Mouse (Mus musculus) thymus, adult 2 months (tissue): ENCODE measurements at regions not wholly inside any gene's neighbourhood (a gene's known extent, or its start where the extent isn't known, plus 50 kb on each side); places are given as distances from the start of the nearest gene placed in this dataset.

Experiments
- DNase-seq: peaks from one replicate; pipeline ENCODE4 v3.0.0; 2021
- H3K27ac ChIP-seq: fragments of 200-500 bp; 2 replicates; pipeline ENCODE4 v1.5.1; 2012; ENCODE audit warnings: low read length, control low read depth; ENCODE audit not compliant: control insufficient read depth, insufficient read depth
- H3K27me3 ChIP-seq: fragments of 200-500 bp; 2 replicates; pipeline ENCODE4 v1.6.1; 2012; ENCODE audit warnings: mild to moderate bottlenecking, low read length, moderate library complexity, mixed read lengths; ENCODE audit not compliant: control insufficient read depth, insufficient read depth
- H3K36me3 ChIP-seq: fragments of 200-500 bp; 2 replicates; pipeline ENCODE4 v1.6.1; 2012; ENCODE audit warnings: mild to moderate bottlenecking, low read length, moderate library complexity; ENCODE audit not compliant: control insufficient read depth, insufficient read depth
- H3K4me1 ChIP-seq: fragments of 200-500 bp; replicated peaks from 2 replicates; pipeline ENCODE4 v1.6.1; 2012; ENCODE audit warnings: low read length; ENCODE audit not compliant: control insufficient read depth, insufficient read depth
- H3K4me3 ChIP-seq: fragments of 200-500 bp; 2 replicates; pipeline ENCODE4 v1.5.1; 2012; ENCODE audit warnings: mild to moderate bottlenecking, low read length, control low read depth, moderate library complexity; ENCODE audit not compliant: control insufficient read depth, insufficient read depth
- CTCF ChIP-seq: fragments of 200-500 bp; IDR thresholded peaks from 2 replicates; pipeline ENCODE4 v1.5.1; 2012; ENCODE audit warnings: mild to moderate bottlenecking, control low read depth, low read length, moderate library complexity, borderline replicate concordance; ENCODE audit not compliant: control insufficient read depth, poor library complexity, insufficient read depth; ENCODE audit errors: extremely low read depth
- POLR2A ChIP-seq: fragments of 200-500 bp; IDR thresholded peaks from 2 replicates; pipeline ENCODE4 v1.6.1; 2012; ENCODE audit warnings: mild to moderate bottlenecking, low read length, control low read depth, moderate library complexity; ENCODE audit not compliant: control insufficient read depth, poor library complexity, insufficient read depth; ENCODE audit errors: extremely low read depth
- WGBS: fragments of 180-500 bp; shearing (Covaris S2); methylation state at CpG from one replicate; pipeline ENCODE4 v1.1.7; 2018; 5-methylcytosine and 5-hydroxymethylcytosine counted together

DNA sequence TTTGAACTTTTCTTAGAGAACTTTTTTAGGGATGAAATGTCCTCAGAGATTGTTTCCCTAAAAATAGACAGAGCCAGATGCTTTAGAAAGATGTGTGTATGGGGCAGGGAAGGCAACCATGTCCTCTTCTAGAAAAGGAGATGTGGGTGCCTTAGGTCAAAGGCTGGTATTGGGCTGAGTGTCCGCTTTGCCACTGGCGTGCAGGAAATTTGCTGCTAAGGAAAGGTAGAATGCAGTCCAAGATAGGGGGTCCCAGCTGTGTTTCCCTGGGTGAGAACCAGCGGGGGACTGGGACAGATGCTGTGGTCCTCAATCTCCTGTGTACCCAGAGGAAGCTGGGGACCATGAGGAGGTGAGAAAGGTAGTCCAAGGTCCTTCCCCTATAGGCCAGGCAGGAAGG, 291.0 kb downstream of the Pdcd6ip start:
- 90% methylated on average over 3 of the region's 3 CpGs for WGBS
- DNase-seq: no peak
- H3K27ac ChIP-seq: no peak overlapping the region
- H3K4me1 ChIP-seq: no peaks in the 10 kb centered on the region
- H3K36me3 ChIP-seq: no peaks in the 10 kb centered on the region
- H3K4me3 ChIP-seq: no peak overlapping the region
- H3K27me3 ChIP-seq: no peaks in the 10 kb centered on the region
- TF ChIP-seq POLR2A: no peak
- no peak for TF ChIP-seq CTCF

GRCm38 (mm10) chr9:113415511-113415931, 292.5 kb downstream of the Pdcd6ip start:
- 65% methylated on average over 5 of the region's 5 CpGs for WGBS
- no peaks in the 10 kb centered on the region for H3K27me3 ChIP-seq

GRCm38 (mm10) chr9:113414690-113415089, 293.4 kb downstream of the Pdcd6ip start:
- Histone ChIP-seq H3K4me3 (no peak overlapping the region), H3K27ac (no peak overlapping the region), H3K27me3 (no peaks in the 10 kb centered on the region), H3K36me3 (no peaks in the 10 kb centered on the region), H3K4me1 (no peaks in the 10 kb centered on the region)
- TF ChIP-seq CTCF: no peak
- no peak for DNase-seq
- 72% methylated on average over 1 of the region's 1 CpGs for WGBS

More at GRCm38 (mm10) chr9:113415511-113415931, 292.5 kb downstream of the Pdcd6ip start:
- Histone ChIP-seq H3K4me1 (no peaks in the 10 kb centered on the region), H3K27ac (no peak overlapping the region), H3K4me3 (no peak overlapping the region), H3K36me3 (no peaks in the 10 kb centered on the region)
- DNase-seq: no peak
- no peak for TF ChIP-seq POLR2A
- TF ChIP-seq CTCF: no peak

- 90% methylated on average over 3 of the region's 3 CpGs for WGBS
- H3K36me3 ChIP-seq: no peaks in the 10 kb centered on the region
- H3K4me3 ChIP-seq: no peak overlapping the region
- H3K27ac ChIP-seq: no peak overlapping the region
- no peak for TF ChIP-seq POLR2A
- TF ChIP-seq CTCF: no peak
- no peak for DNase-seq
- H3K4me1 ChIP-seq: no peaks in the 10 kb centered on the region
- no peaks in the 10 kb centered on the region for H3K27me3 ChIP-seq
Measured at GRCm38 (mm10) chr9:113413851-113414250, 294.2 kb downstream of the Pdcd6ip start.

GRCm38 (mm10) chr9:113411638-113412037, 296.4 kb downstream of the Pdcd6ip start:
- WGBS: 92% methylated on average over 4 of the region's 4 CpGs
- H3K4me1 ChIP-seq: no peaks in the 10 kb centered on the region

GRCm38 (mm10) chr9:113408521-113408920, 299.5 kb downstream of the Pdcd6ip start:
- WGBS: 87% methylated on average over 4 of the region's 4 CpGs
- TF ChIP-seq CTCF: no peak
- TF ChIP-seq POLR2A: no peak
- H3K27me3 ChIP-seq: no peaks in the 10 kb centered on the region
- H3K27ac ChIP-seq: no peak overlapping the region
- no peak overlapping the region for H3K4me3 ChIP-seq
- H3K4me1 ChIP-seq: no peaks in the 10 kb centered on the region
- H3K36me3 ChIP-seq: no peaks in the 10 kb centered on the region
- DNase-seq: no peak

More at GRCm38 (mm10) chr9:113411638-113412037, 296.4 kb downstream of the Pdcd6ip start:
- Histone ChIP-seq H3K27me3 (no peaks in the 10 kb centered on the region), H3K27ac (no peak overlapping the region), H3K4me3 (no peak overlapping the region), H3K36me3 (no peaks in the 10 kb centered on the region)
- no peak for DNase-seq
- TF ChIP-seq POLR2A (no peak), CTCF (no peak)

GRCm38 (mm10) chr9:113394320-113394719, 313.7 kb downstream of the Pdcd6ip start:
- Histone ChIP-seq H3K27me3 (no peaks in the 10 kb centered on the region), H3K4me1 (no peaks in the 10 kb centered on the region), H3K4me3 (no peak overlapping the region), H3K27ac (no peak overlapping the region), H3K36me3 (no peaks in the 10 kb centered on the region)
- WGBS: 87% methylated on average over 3 of the region's 3 CpGs
- TF ChIP-seq POLR2A (no peak), CTCF (no peak)
- DNase-seq: no peak
